Mouse (Mus musculus): ENCODE results near the gene Cbr3.
"Not testable (repeated sequence)": the region's sequence is repeated elsewhere in the genome, so short reads cannot be mapped to it uniquely, and the experiment has no call there.

Gene Cbr3

DNA sequence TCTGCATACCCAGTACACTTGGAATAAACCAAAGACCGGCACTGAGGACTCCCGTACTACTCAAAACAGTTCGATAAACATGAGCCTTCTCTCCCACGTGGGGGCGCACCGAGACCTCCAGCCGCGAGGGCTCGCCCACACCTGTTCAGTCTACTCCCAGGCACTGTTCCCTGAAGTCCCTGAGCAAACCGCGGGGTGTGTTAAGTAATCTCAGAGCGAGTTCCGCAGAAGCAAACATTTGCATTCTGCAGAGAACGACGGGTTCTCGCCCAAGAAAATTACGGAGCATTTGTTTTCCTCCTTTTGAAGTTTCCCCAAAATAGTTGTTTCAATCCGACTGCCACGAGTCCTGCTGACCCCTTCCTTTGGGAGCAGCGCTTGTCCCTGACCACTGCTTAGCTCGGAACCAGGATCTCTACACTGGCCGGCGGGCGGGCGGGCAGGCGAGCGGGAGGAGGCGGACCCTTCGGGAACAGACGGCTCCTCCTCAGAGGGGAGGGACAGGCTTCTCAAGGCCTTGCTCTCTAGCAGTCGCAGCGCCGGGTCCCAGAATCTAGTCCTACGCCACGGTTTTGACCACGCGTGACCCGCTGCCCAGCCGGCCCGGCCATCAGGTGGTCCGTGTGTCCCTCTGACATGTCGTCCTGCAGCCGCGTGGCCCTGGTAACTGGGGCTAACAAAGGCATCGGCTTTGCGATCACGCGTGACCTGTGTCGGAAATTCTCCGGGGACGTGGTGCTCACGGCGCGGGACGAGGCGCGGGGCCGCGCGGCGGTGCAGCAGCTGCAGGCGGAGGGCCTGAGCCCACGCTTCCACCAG, at the start of gene Cbr3:
TSS of gene Cbr3 (plus strand) at position 527 of the 819 bp plus-strand sequence.
- peak; percentile 52 for DNase-seq (ENCODE audit: low spot score)

DNA sequence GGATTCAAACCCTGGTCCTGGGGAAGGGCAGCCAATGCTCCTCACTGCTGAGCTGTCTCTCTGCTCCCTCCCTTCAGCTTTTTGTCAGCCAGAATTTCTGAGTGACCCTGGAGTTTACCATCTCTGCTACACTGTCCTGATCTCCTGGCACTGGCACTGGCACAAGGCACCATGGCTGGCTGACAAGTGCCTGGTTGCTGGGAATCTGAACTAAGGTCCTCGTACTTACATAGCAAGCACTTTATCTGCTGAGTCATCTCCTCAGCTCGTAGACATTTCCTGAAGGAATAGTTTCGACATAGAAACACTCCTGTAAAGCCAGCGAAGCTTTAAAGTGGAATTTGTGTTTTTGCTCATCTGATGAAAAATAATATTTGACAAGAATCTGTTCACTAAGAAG, 39.0 kb upstream of the Cbr3 start:
- no peak for DNase-seq (ENCODE audit: low spot score)

DNA sequence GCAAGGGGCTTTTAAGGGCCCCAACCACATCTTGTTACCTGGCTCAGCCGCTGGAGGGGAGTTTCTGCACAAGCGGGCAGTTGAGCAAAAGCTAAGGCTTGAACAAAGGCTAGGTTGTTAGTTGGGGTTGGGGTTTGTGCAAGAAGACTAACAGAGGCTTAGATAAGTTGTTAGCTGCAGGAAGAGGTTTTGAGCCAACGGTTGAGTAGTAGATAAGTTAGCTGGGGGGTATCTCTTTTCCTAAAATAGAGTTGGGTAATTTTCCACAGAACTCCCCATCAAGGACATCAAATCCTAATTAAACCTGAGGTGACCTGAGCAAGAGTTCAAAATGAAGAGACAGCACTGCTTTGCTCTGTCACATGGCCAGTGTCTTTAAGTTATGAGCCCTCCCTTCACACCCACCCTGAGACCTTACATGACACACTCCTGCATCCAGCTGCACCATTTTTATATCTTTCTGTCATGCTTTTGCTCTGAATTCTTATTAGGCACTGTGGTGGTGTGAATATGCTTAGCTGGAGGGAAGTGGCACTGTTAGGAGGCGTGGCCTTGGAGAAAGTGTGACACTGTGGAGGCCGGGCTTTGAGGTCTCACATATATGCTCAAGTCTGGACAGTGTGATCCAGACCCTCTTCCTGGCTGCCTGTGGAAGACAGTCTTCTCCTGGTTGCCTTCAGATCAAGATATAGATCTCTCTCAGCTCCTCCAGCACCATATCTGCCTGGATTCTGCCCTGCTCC, 34.4 kb upstream of the Cbr3 start:
- DNase-seq (ENCODE audit: low spot score), result no peak

DNA sequence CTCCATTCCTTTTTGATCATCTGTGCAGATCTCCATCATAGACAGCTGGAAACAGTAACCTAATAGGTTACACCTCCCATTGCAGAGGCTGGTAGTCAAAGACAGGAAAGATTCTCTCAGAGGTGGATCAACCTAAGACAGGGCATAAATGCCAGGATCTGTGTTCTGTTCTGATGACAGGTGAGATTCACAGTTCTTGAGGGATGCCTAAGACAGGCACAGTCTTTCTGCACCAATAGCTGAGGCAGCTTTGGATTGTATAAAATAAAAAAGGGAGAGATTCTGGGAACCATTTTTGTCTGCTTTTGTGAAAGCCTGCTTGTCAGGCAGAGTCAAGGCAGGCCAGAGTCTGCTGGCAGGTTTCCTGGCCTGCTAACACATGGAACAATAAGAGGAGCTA, 15.0 kb upstream of the Cbr3 start:
- DNase-seq (ENCODE audit: low spot score), result no peak

DNA sequence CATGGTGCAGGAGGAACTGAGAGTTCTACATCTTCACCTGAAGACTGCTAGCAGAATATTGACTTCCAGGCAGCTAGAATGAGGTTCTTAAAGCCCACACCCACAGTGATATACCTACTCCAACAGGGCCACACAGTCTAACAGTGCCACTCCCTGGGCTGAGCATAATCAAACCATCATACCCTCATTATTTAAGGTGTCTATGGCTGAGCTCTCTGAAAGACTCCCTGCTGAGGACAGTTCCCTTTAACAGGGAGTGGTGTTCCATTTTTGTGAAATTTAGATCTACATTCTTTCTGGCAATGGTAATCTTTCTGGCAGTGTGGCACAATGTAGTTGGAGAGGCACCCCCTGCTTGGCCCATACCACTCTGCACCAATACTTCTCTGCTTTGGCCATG, 13.5 kb upstream of the Cbr3 start:
- DNase-seq (ENCODE audit: low spot score), result no peak

DNA sequence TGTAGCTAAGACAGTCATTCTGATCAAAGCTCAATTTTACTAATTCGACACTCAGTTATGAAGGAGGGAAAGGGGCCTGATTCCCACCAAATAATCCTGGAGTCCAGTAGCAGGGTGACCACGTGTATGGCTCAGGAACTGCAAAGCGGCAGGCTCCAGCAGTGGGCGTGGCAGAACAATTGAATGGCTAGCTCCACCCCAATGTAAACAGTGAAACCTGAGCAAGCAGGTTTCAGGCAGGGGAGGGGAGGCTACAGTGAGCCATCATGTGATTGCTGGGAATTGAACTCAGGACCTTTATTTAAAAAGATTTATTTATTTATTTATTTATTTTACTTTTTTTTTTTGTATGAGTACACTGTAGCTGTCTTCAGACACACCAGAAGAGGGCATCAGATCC, 12.5 kb upstream of the Cbr3 start:
- not testable (repeated sequence) for DNase-seq (ENCODE audit: low spot score)

DNA sequence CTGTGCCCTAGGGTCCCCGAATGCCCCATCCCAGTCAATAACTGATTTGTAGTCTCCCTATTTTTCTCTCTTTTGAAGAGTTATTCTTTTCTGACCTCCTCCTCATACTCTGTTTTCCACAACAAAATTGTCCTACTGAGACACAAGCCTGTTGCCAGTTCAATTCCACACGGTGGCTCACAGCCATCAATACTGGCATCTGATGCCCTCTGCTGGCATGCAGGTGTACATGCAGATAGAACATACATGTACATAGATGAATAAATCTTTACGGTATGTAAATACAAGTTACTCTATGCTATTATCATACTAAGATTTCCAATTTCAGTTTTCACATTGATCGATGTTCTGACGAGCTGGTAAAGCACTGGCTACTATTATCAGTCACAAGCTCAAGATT, 12.0 kb upstream of the Cbr3 start:
- DNase-seq (ENCODE audit: low spot score), result no peak

DNA sequence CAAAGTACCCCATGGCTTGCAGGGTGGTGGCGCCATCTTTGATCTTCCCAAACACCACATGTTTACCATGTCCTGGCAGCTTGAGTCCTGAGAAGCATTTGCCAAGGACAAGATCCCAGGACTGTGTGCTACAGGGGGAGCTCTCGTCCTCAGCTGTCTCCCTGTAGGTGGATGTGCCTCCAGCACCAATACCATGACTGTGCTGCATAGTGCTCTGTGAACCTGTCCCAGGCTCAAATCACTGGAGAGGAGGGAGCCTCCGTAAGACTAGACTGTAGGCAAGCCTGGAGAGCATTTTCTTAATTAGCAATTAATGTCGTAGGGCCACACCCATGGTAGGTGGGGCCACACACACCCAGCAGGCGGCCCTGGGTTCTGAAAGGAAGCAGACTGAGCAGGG, 6.6 kb upstream of the Cbr3 start:
- no peak for DNase-seq (ENCODE audit: low spot score)

DNA sequence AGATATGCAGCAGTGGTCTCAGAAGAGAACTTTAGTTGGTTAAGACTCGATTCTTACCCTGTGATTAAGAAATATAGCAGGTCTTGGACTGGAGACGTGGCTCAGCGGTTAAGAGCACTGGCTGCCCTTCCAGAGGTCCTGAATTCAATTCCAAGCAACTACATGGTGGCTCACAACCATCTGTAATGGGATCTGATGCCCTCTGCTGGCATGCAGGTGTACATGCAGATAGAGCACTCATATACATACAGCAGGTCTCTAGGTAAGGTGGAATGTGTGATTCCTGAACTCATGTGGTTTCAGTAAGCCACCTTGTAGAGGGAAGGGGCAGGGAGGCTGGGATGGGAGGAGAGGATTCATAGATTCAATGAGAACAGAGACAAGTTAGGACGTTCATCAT, 4.8 kb upstream of the Cbr3 start:
- no peak for DNase-seq (ENCODE audit: low spot score)

DNA sequence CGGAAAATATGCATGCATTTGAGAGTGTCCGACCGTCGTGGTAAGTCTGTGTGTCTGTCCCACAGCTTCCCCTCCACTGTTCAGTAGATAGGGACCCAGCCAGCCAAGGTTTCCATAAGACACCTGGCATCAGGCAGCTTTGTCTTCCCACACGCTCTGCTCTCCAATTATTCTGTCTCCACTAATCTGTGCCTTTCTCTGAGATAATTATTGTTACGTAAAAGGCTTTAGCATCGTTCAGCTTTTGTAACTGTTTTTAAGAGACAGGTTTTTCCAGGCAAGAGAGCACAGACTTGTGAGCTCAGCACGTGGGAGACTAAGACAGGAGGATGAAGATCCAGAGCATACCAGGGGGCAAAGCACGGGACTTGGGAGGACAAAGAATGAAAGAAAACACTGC, 3.9 kb upstream of the Cbr3 start:
- no peak for DNase-seq (ENCODE audit: low spot score)

DNA sequence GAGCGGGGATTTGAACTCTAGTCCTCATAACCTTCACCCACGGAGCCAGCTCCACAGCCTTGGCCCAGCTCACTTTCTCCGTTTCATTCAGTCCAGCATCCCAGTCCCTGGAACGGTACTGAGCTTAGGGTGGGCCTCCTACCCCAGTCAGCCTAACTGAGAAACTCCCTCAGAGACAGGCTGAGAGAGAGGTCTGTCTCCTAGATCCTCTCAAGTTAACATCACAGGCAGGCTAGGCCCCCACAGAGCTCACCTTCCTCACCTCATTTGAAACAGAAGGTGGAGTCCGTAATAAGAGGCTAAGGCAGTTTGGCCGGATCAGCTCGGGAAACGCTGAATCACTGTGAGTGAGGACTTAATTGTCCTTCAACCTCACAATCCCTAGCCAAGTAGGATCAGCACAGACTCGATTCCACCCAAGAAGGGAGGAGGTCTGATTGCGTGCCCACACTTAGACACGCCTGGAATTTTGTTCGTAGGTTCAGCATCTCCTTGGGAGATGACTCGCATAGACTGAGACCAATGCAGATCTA, 793 bp upstream of the Cbr3 start:
- DNase-seq (ENCODE audit: low spot score), result no peak

DNA sequence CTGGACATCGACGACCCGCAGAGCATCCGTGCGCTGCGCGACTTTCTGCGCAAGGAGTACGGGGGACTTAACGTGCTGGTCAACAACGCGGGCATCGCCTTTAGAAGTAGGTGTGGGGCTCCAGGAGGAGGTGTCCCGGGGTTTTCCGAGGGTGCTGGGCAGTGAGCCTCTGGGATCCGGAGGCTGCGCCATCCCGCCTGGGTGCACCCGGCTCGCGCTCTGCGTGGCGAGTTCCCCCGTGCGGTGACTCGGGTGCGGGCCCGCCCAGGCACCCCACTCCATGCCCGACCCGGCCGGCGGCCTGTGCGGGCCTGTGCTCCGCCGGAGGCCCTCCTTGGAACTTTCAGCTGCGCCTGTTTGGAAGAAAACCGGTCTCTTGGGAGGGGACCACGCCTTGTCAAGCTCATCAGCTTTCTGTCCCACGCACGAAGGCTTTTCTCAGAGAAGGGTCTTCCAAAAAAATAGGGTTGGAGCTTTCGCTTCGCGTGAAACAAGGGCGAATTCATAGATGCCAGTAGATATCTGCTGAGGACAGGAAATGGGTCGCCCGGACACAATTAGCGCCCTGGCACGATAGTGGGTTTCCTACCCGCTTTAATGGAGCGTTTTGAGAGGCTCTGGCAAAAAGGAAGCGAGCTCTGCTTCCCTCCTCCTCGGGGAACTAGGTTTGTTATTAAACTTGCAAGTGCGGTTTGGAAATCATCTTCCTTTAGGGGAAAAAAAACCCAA, 657 bp downstream of the Cbr3 start:
- DNase-seq (ENCODE audit: low spot score), result no peak

DNA sequence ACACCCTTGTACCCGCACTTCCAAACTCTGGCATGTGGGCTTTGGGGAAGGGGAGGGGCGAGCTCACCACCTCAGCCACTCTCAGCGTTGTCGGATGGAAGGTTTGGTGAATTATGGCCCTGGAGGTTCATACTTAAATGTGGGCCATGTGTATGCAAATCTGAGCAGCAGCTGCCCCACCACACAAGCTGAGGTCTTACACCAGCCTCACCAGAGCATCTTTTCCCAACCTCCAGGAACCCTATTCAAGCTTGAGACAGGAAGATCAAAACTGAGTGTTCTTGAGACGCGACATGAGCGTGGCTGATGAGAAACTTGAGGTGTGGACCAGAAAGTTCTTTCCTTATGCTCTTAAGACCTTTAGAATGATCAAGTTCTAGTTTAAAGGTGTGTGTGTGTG, 1.4 kb downstream of the Cbr3 start:
- no peak for DNase-seq (ENCODE audit: low spot score)

DNA sequence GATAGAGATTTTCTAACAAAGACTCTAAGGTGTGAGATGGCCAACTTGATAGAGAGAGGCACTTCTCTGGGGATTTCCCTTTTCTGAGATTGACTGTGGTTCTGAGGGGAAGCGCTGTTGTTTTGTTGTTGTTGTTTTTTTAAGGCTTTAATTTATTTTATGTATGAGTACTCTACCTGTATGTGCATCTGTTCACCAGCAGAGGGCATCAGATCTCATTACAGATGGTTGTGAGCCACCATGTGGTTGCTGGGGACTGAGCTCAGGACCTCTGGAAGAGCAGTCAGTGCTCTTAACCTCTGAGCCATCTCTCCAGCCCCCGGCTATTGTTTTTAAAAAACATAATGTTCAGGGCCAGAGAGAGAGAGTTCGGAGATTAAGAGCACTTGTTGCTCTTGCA, 2.8 kb downstream of the Cbr3 start:
- not testable (repeated sequence) for DNase-seq (ENCODE audit: low spot score)

DNA sequence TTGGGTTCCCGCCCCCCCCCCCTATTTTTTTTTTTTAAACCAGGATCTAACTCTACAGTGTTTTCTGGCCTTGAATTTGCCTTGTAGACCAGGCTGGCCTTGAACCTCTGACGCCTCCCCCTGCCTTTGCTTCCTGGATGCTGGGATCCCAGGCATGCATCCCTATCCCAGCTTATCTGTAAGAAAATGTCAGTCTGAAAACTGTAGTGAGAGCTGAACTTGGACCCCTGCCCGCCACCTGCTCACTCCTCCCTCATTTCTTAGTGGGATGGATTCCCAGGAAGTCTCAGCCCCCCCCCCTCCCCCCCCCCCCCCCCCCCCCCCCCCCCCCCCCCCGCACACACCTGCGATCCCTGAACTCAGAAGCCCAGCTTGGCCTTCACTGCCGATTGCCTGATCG, 3.4 kb downstream of the Cbr3 start:
- DNase-seq (ENCODE audit: low spot score), result no peak

DNA sequence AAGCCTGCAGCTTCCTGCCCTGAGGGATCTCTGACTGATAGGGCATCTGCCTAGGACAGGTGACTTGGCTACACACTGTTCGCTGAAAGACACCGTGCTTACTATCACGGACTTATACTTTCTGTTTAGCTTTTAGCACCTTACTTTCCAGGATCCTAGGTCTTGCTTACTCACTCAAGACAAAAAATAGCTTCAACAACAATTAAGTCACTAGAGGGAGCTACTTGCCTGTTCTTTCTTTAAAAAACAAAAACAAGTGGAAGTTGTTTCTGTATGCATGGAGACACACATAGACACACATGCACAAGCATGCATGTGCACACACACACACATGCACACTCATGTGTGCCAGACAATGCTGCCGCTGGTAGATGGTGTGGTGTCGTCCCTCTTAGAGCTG, 3.9 kb downstream of the Cbr3 start:
- no peak for DNase-seq (ENCODE audit: low spot score)

DNA sequence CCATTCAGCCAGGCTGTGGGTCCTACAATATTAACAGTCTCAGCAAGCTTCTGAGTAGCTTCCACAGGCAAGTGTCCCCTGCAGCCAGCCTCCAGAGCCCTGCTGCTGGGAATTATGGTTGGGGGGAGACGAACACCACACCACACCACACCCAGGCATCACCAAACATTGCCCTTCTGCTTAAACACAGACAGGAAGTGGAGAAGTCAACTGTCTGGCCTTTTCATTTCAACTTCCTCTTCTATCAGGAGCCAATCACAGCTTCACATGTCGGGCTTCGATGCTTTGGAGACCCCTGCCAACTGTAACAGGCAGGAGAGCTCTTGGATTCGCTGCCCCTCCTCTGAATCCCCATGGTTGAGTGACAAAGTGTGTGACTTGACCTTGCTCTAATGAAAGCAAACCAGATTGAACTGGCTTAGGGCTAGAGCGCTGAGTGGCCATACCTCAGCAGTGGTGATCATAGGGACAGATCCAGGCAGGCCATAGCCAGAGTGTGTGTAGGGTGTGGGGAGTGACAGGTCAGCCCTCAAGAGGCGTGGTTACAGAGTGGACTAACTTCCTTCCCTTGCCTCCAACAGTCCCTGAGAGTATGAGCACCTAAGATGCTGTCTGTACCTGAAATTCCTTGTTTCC, 8.3 kb downstream of the Cbr3 start:
- DNase-seq (ENCODE audit: low spot score), result no peak

DNA sequence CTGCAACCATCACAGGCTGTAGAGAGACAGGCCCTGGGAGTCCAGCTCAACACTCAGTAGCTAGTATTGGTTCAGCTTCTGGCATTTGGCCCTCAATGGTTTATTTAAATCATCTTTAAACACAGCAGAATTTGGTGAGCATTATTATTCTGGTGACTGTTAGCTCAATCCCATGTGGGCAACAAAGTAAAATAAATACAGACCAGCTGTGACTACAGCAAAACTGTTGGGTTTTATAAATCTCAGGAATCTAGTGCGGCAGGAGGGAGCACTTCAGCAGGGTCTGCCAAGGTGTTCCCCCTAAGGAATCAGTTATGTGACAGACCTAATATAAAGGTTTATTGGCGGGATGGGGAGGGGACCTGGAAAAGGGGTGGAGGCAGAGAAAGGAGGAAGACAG, 9.7 kb downstream of the Cbr3 start:
- DNase-seq (ENCODE audit: low spot score), result no peak

DNA sequence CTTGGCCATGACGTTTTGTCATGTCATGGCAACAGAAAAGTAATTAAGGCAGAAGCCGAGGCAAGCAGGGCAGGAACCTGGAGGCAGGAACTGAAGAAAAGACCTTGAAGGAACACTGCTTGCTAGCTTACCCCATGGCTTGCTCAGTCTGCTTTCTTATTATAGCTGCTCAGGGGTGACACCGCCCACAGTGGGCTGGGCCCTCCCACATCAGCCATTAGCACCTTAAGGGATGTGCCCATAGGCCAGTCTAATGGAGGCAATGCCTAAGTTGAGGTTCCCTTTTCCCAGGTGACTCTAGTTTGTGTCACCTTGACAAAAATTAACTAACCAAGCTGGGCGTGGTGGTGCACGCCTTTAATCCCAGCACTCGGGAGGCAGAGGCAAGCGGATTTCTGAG, 24.1 kb downstream of the Cbr3 start:
- DNase-seq (ENCODE audit: low spot score), result no peak

DNA sequence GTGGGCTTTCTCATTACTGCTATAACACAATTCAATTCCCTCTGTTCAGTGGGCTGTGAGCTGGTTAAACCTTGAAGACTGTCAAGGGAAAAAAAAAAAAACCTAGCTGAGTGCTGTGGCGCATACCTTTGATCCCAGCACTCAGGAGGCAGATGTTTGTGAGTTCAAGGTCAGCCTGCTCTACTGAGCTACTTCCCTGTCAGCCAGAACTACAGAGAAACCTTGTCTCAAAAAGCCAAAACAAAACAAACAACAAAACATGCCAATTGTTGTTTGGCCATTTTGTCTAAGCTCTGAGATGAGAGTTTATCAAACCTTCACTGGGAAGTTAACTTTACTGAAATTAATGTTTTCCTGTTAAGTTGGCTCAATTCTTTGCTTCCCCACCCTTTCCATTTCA, 26.2 kb downstream of the Cbr3 start:
- DNase-seq (ENCODE audit: low spot score), result no peak

DNA sequence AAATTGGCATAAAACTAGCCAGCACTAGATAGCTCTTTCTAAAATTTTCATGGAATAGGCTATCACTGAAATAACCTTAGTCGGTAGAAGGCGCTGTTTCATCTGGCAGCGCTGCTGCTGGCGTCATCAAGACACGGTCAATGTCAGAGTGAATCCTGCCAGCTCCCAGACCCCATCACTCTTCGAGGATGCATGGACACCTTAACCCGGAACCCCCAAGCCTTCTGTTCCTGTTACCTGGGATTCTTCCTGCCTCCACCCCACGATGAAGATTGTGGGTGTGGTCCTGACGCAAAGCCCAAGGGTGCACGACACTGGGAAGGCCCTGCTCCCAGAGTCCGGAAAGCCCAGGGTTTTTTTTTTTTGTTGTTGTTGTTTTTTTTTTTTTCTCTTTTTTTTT, 27.9 kb downstream of the Cbr3 start:
- DNase-seq (ENCODE audit: low spot score), result peak; percentile 65

Measured in testis, postnatal 14 days (tissue).